Mouse (Mus musculus): Measurements from ENCODE around the gene Ccser2.
"Not testable (repeated sequence)": the region's sequence is repeated elsewhere in the genome, so short reads cannot be mapped to it uniquely, and the experiment has no call there.

Gene Ccser2

GRCm38 (mm10) chr14:36968628-36969147 is at the start of gene Ccser2:
Ccser2 (minus strand) TSS chr14:36968777.
- DNase-seq (ENCODE audit: low spot score), result peak; percentile 96

- DNase-seq (ENCODE audit: low spot score), result peak; percentile 69
Measured at GRCm38 (mm10) chr14:37015894-37016293, 47.3 kb upstream of the Ccser2 start.

GRCm38 (mm10) chr14:37013644-37014043 is 45.1 kb upstream of the Ccser2 start:
- DNase-seq (ENCODE audit: low spot score), result no peak

GRCm38 (mm10) chr14:37009686-37010085 is 41.1 kb upstream of the Ccser2 start:
- no peak for DNase-seq (ENCODE audit: low spot score)

GRCm38 (mm10) chr14:37006489-37006888 is 37.9 kb upstream of the Ccser2 start:
- no peak for DNase-seq (ENCODE audit: low spot score)

- DNase-seq (ENCODE audit: low spot score), result no peak
Measured at GRCm38 (mm10) chr14:37005865-37006264, 37.3 kb upstream of the Ccser2 start.

GRCm38 (mm10) chr14:37003431-37004095 is 35.0 kb upstream of the Ccser2 start:
- no peak for DNase-seq (ENCODE audit: low spot score)

- no peak for DNase-seq (ENCODE audit: low spot score)
Measured at GRCm38 (mm10) chr14:37002852-37003251, 34.3 kb upstream of the Ccser2 start.

GRCm38 (mm10) chr14:37000780-37001179 is 32.2 kb upstream of the Ccser2 start:
- not testable (repeated sequence) for DNase-seq (ENCODE audit: low spot score)

- no peak for DNase-seq (ENCODE audit: low spot score)
Measured at GRCm38 (mm10) chr14:36989784-36990183, 21.2 kb upstream of the Ccser2 start.

- DNase-seq (ENCODE audit: low spot score), result no peak
Measured at GRCm38 (mm10) chr14:36985693-36986092, 17.1 kb upstream of the Ccser2 start.

- no peak for DNase-seq (ENCODE audit: low spot score)
Measured at GRCm38 (mm10) chr14:36975019-36975418, 6.4 kb upstream of the Ccser2 start.

- DNase-seq (ENCODE audit: low spot score), result no peak
Measured at GRCm38 (mm10) chr14:36971211-36971610, 2.6 kb upstream of the Ccser2 start.

GRCm38 (mm10) chr14:36969861-36970420 is 1.4 kb upstream of the Ccser2 start:
- DNase-seq (ENCODE audit: low spot score), result no peak

GRCm38 (mm10) chr14:36968076-36968627 is 425 bp downstream of the Ccser2 start:
- DNase-seq (ENCODE audit: low spot score), result no peak

GRCm38 (mm10) chr14:36965421-36965820 is 3.2 kb downstream of the Ccser2 start:
- DNase-seq (ENCODE audit: low spot score), result peak; percentile 39

- no peak for DNase-seq (ENCODE audit: low spot score)
Measured at GRCm38 (mm10) chr14:36962477-36962876, 6.1 kb downstream of the Ccser2 start.

- DNase-seq (ENCODE audit: low spot score), result no peak
Measured at GRCm38 (mm10) chr14:36957719-36958118, 10.9 kb downstream of the Ccser2 start.

GRCm38 (mm10) chr14:36957261-36957660 is 11.3 kb downstream of the Ccser2 start:
- no peak for DNase-seq (ENCODE audit: low spot score)

GRCm38 (mm10) chr14:36956717-36957116 is 11.9 kb downstream of the Ccser2 start:
- DNase-seq (ENCODE audit: low spot score), result no peak

GRCm38 (mm10) chr14:36952687-36953426 is 15.7 kb downstream of the Ccser2 start:
- DNase-seq (ENCODE audit: low spot score), result no peak

- DNase-seq (ENCODE audit: low spot score), result peak; percentile 71
Measured at GRCm38 (mm10) chr14:36952142-36952541, 16.4 kb downstream of the Ccser2 start.

- DNase-seq (ENCODE audit: low spot score), result no peak
Measured at GRCm38 (mm10) chr14:36942716-36943115, 25.9 kb downstream of the Ccser2 start.

All from embryo, embryonic 10.5 days (tissue).